Mouse (Mus musculus) limb, embryonic 14.5 days (tissue): ENCODE data around the gene Gm12248. TPM values are rescaled to one million over a fixed set of nuclear protein-coding genes. Genes with fewer than 3 reads are reported as not detected.

Experiments used
- ATAC-seq: fragments of 200-750 bp; cut with Nextera tagmentation; 2 replicates; pipeline ENCODE4 v1.8.0; 2017; ENCODE audit warnings: low read depth, moderate number of reproducible peaks, moderate TSS enrichment; ENCODE audit not compliant: low FRiP score
- DNase-seq: peaks from one replicate; pipeline ENCODE4 v3.0.0-alpha.2; 2015; ENCODE audit warnings: low spot score
- H3K27ac ChIP-seq: fragments of 300-500 bp; sonication (generic); replicated peaks from 2 replicates; pipeline ENCODE4 v1.5.1; 2014; ENCODE audit warnings: low read depth, mild to moderate bottlenecking, low read length, moderate library complexity, mixed read lengths
- H3K27me3 ChIP-seq: fragments of 300-500 bp; sonication (generic); 2 replicates; pipeline ENCODE4 v1.6.1; 2014; ENCODE audit warnings: low read length, mixed read lengths; ENCODE audit not compliant: control insufficient read depth, insufficient read depth
- H3K36me3 ChIP-seq: fragments of 300-500 bp; sonication (generic); 2 replicates; pipeline ENCODE4 v1.6.1; 2014; ENCODE audit warnings: mild to moderate bottlenecking, low read length, moderate library complexity, mixed read lengths; ENCODE audit not compliant: control insufficient read depth, insufficient read depth
- H3K4me1 ChIP-seq: fragments of 300-500 bp; sonication (generic); 2 replicates; pipeline ENCODE4 v1.6.1; 2014; ENCODE audit warnings: antibody characterized with exemption, low read length, mixed read lengths; ENCODE audit not compliant: control insufficient read depth, insufficient read depth
- H3K4me2 ChIP-seq: fragments of 300-500 bp; sonication (generic); replicated peaks from 2 replicates; pipeline ENCODE4 v1.6.1; 2014; ENCODE audit warnings: low read depth, mild to moderate bottlenecking, low read length, moderate library complexity; ENCODE audit not compliant: severe bottlenecking
- H3K4me3 ChIP-seq: fragments of 300-500 bp; sonication (generic); replicated peaks from 2 replicates; pipeline ENCODE4 v1.5.1; 2014; ENCODE audit warnings: low read length
- H3K9ac ChIP-seq: fragments of 300-500 bp; sonication (generic); 2 replicates; pipeline ENCODE4 v1.6.1; 2014; ENCODE audit warnings: mild to moderate bottlenecking, low read depth, low read length, moderate library complexity; ENCODE audit not compliant: severe bottlenecking
- H3K9me3 ChIP-seq: fragments of 300-500 bp; sonication (generic); 2 replicates; pipeline ENCODE4 v1.6.1; 2016; ENCODE audit warnings: low read length; ENCODE audit not compliant: control insufficient read depth
- POLR2A ChIP-seq: fragments of 200-500 bp; IDR thresholded peaks from 2 replicates; pipeline ENCODE4 v1.8.0; 2012; ENCODE audit warnings: inconsistent platforms, mild to moderate bottlenecking, moderate library complexity, borderline replicate concordance; ENCODE audit not compliant: insufficient read depth, insufficient read length; ENCODE audit errors: extremely low read depth
- WGBS: fragments of 180-500 bp; shearing (Covaris S2); extraction: QIAGEN DNeasy Blood & Tissue Kit; methylation state at CpG from one replicate; pipeline ENCODE4 v1.1.7; 2014; 5-methylcytosine and 5-hydroxymethylcytosine counted together
- polyA plus RNA-seq, 2 experiments: library from polyadenylated mRNA; depleted of rRNA in 1 of 2; stranded (reverse) in 1 of 2; unstranded in 1 of 2; fragments of >200 nt; fragmentation: Nextera tagmentation in 1 of 2; extraction: Ambion mirVana in 1 of 2; gene quantifications; 2 replicates each; pipeline versions ENCODE4 v1.2.1 to v1.2.3; 2012 to 2014

Gene Gm12248
- polyA plus RNA-seq, 2 experiments: not detected

DNA sequence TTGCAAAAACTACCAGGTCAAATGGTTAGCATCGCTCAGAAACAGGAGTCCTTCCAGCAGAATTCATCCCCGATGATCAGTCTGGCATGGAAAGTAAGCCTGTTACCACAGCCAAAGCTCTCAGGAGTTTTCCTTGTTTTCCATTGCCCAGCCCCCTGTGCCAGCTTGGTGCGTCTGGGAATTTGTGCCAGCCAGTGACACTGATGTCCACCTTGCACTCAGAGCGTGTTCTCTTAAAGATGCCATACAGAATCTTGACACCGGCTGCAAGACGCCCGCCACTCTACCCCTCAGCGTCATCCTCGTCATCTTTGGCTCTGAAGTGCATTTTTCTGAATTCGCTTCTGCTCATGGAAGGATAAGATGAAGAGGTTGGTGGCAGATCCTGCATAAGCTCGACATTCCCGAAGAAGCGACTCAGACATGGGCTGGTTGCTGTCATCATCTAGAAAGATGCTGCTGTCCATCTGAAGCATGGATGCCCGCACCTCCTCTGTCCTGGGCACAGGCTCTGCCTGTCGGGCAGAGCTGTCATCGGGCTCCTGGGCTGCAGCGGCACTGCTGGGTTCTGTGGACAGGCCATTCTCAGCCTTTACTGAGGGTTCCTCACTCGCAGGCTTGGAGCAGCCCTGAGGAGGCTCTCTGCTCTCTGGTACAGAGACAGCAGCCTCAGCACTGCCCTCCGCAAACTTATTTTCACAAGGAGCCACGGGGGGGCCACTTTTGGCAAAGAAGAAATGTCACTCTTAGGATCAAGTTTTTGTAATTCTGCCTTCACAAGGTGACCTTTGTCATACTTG, 4.1 kb upstream of the Gm12248 start:
- ATAC-seq (no peak), DNase-seq (no peak)
- Histone ChIP-seq H3K36me3 (no peaks in the 10 kb centered on the region), H3K4me2 (peak overlapping the region; percentile 65), H3K27me3 (no peaks in the 10 kb centered on the region), H3K4me3 (peak overlapping the region; percentile 38), H3K9me3 (no peaks in the 10 kb centered on the region), H3K27ac (no peak overlapping the region), H3K9ac (no peak overlapping the region), H3K4me1 (peaks cover 8% of the 10 kb centered on the region)
- no peak for TF ChIP-seq POLR2A
- 52% methylated on average over 20 of the region's 20 CpGs for WGBS

DNA sequence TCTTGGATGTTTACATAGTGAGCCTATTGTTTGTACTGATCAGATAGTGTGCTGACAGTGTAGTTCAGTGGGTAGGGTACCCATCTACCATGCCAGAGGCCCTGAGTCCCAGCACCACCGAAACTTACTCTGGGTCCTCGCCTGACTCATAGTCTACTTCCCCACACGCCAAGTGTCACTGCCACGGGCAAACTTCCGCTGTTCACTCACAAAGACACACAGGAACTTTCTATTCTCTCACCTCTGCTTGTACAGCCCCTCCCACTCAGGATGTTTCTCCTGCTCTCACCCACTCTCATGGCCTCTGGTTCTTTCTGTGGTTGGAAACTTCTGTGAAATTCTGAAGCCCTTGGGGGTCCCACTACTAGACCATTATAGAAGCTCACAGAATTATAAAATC, 3.2 kb upstream of the Gm12248 start:
- 71% methylated on average over 5 of the region's 5 CpGs for WGBS
- TF ChIP-seq POLR2A: no peak
- no peak overlapping the region for H3K4me3 ChIP-seq
- H3K9ac ChIP-seq: no peak overlapping the region
- H3K36me3 ChIP-seq: no peaks in the 10 kb centered on the region
- no peak overlapping the region for H3K27ac ChIP-seq
- no peaks in the 10 kb centered on the region for H3K9me3 ChIP-seq
- H3K4me1 ChIP-seq: peaks cover 8% of the 10 kb centered on the region
- DNase-seq: no peak
- H3K27me3 ChIP-seq: no peaks in the 10 kb centered on the region
- no peak overlapping the region for H3K4me2 ChIP-seq
- no peak for ATAC-seq

GRCm38 (mm10) chr11:58095561-58095960, 2.6 kb upstream of the Gm12248 start:
- Histone ChIP-seq H3K9ac (no peak overlapping the region), H3K4me2 (no peak overlapping the region), H3K27ac (no peak overlapping the region), H3K4me1 (peaks cover 8% of the 10 kb centered on the region), H3K36me3 (no peaks in the 10 kb centered on the region), H3K4me3 (no peak overlapping the region), H3K9me3 (no peaks in the 10 kb centered on the region), H3K27me3 (no peaks in the 10 kb centered on the region)
- no peak for TF ChIP-seq POLR2A
- WGBS: 95% methylated on average over 1 of the region's 1 CpGs
- no peak for DNase-seq
- ATAC-seq: no peak

DNA sequence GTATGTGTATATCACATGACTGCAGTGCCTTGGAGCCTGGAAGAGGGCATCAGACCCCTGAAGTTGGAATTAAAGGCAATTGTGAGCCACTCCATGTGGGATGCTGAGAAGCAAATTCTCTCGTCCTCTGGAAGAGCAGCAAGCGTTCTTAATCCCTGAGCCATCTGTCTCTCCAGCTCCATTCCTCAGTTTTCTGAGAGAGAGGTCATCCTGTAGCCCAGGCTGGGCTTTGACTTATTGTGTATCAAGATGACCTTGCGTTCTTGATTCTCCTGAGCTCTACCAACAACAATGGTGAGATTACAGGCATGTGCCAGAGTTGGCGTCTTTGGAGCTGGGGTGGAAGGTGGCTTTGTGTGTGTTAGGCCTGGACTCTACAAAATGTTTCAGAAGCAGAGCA, 1.8 kb upstream of the Gm12248 start:
- Histone ChIP-seq H3K9me3 (no peaks in the 10 kb centered on the region), H3K9ac (no peak overlapping the region), H3K36me3 (no peaks in the 10 kb centered on the region), H3K4me1 (peaks cover 8% of the 10 kb centered on the region), H3K27me3 (no peaks in the 10 kb centered on the region), H3K4me3 (no peak overlapping the region), H3K27ac (no peak overlapping the region), H3K4me2 (no peak overlapping the region)
- TF ChIP-seq POLR2A: no peak
- DNase-seq (no peak), ATAC-seq (no peak)
- WGBS: 85% methylated on average over 4 of the region's 4 CpGs

DNA sequence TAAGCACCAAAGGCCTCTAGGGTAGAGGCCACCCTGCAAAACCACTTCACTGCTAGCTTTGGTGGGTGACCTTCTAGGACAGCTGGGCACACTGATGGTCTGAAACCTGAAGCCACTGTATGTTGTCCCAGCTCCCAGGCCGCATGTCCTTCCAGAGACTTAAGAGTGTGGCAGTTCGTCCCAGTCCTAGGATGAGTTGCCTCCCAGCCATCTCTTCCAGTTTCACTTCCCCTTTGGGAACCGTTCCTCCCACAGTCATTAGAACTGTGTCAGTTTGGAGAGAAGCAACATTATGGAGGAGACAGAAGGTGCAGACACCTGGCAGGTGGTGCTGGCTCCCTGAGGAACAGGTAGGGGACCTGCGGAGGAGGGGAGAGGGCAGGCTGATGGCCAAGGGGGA, 393 bp downstream of the Gm12248 start:
- no peak for TF ChIP-seq POLR2A
- Histone ChIP-seq H3K27me3 (no peaks in the 10 kb centered on the region), H3K4me3 (no peak overlapping the region), H3K9me3 (no peaks in the 10 kb centered on the region), H3K27ac (no peak overlapping the region), H3K36me3 (no peaks in the 10 kb centered on the region), H3K9ac (0 out of 2 replicates have a peak overlapping the region, but pooled peaks have one; percentile 18), H3K4me1 (peaks cover 8% of the 10 kb centered on the region), H3K4me2 (peak overlapping the region; percentile 24)
- ATAC-seq (no peak), DNase-seq (no peak)
- 59% methylated on average over 4 of the region's 4 CpGs for WGBS
